Mouse (Mus musculus): ENCODE results near the gene Tmem230.

DNA sequence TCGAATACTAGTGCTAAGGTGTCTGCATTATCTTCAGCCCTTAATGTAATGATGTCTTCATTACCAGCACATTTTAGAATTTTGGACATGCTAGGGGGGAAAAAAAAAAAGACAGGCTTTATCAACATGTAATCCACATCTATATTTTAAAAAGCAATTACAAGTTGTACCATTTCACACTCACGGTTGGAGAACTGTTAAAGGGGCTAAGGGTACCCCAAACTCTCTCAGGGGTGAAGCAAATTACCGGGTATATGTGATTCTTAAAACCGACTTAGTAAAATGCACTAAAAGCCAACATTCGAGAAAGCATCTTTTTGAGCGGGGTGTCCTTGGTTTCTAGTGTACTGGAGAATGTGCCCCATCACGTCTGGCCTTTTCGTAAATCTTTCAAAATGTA is 4.3 kb upstream of the Tmem230 start:
- TF ChIP-seq CTCF (IDR thresholded peaks at IDR 0.05; ENCODE audit: extremely low read depth, insufficient read length, insufficient replicate concordance, low read depth, low read length) (no peak), POLR2A (IDR thresholded peaks at IDR 0.05; ENCODE audit: low read depth, low read length) (no peak)

Measured in small intestine, adult 2 months (tissue).